Mouse (Mus musculus) cerebellum, postnatal 25 days (tissue): ENCODE measurements at regions not wholly inside any gene's neighbourhood (a gene's known extent, or its start where the extent isn't known, plus 50 kb on each side); places are given as distances from the start of the nearest gene placed in this dataset.
A peak's percentile ranks its signal among the peaks of the same experiment; 100 is the strongest.

ENCODE experiments used
- DNase-seq, 2 experiments: peaks; one replicate each; pipeline ENCODE4 v3.0.0; 2021; ENCODE audit warnings: mixed read lengths in 2 of 2

DNA sequence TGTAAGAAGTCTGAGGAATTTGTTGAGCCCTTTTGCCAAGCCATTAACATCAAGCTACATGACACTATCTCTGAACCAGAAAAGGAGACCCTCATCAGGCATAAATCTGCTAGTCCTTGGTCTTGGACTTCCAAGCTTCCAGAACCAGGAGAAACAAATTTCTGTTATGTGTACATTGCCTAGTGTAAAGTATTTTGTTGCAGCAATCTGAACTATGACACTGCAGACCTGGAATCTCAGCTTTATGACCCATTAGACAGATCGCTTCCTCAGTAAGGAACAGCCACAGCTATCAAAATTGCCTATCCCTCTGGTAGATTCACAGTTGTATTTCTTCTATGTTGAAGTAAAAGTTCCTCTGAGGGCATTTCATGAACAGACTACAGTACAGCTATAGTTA lies 199.1 kb upstream of the Tmem161b start:
- no peak for DNase-seq

DNA sequence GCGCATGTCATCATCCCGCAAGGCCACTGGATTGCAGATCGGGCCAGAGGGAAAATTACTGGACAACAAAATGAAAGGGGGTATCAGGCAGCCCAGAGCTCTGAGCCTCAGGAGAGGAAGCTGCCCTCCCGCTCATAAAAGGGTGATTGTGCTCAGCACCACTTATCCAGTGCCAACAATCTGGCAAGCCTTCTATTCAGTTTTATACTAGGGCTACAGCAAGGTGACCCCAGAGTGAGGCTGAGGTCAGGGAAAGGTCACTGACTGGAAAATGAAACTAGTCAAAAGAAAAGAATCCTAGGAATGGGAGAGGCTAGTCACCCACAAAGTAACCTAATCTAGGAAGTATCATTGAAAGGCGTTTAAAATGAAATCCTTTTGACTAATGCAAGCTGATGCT lies 198.5 kb upstream of the Tmem161b start:
- no peak for DNase-seq

DNA sequence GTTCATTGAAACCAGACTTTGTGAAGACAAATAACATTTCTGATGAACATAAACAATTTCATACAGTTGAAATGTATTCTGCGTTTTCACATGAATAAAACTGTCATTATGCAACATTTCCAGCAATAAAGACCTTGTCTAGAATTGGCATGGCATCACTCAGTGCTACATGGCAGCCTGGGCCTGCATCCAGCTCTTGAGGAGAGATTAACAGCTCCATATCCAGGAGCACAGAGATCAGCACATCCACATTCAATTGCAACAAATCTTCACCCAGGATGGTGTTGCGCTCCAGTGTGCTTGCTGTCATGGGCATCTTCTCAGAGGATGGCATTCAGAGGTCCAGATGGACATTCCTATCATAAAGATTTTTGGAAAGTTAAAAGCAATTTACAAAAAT lies 196.7 kb upstream of the Tmem161b start:
- peak; percentile 36 to 67 for DNase-seq

DNA sequence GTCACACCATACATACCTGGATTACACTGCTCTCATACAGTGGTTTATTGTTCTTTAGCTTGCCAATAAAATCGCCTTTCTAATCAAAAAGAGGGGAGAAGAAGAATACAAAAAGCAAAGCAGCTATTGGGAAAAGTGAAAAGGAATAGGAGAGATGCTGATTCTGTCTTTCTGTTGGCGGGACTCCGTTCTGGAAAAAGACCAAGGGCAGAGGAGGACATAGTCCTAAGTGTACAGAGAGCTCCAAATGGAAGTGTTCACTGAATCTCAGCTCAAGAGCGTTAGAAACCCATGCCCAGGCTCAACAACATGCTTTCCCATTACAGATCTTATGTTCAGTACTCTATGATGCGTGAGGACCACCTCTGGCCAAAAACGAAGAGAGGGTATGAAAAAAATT lies 174.4 kb upstream of the Tmem161b start:
- DNase-seq: peak; percentile 28 to 48

DNA sequence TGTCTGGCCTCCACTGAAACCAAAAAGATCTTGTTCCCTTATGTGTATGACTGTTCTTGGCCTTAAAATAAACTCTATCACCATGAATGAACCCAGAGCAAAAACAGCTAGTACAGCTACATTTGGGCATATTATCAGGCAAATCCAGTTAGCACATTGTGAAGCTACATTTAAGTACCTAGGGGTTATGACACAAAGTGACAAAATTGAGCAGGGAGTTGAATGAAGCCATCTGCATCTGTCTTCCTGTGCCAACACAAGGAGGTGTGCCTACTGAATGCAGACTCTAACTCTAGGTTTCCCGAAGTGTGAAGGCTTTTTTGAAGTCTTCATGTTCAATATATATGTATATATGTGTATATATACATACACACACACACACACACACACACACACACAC lies 169.9 kb upstream of the Tmem161b start:
- DNase-seq: no peak

DNA sequence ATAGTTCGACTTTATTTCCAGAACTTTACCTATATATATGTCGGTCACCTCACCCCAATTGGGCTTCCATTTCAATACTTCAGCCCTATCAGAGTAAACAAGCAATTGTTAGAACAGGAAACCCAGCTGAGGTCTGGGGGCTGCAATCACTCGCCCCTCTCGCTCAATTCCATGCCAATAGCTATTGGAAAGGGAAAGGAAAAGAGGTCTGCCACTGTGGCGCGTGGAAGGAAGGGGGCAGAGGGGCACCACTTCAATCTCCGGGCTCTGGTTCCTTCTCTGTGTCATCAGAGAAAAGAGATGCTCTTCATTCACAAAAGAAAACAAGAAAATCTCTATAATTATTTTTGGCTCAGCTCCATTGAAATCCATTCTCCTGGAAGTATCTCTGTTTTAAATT lies 167.1 kb upstream of the Tmem161b start:
- peak; percentile 53 to 67 for DNase-seq

DNA sequence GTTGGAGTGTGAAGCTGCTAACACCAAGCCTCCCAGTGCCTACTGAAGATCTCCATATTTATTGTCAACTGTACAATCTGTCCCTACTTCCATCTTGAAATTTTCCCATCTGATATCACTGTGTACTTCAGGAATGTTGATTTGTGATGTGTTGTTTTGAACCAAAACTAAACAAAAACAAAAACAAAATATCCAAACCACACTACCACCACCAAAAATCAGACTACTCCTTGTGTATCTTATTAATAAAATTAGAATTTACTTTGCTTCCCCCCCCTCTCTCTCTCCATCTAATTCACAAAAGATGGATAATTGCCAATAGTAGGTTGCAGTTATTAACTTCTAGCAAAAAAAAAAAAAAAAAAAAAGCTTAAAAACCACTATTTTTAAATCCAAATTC lies 166.5 kb upstream of the Tmem161b start:
- DNase-seq: no peak

DNA sequence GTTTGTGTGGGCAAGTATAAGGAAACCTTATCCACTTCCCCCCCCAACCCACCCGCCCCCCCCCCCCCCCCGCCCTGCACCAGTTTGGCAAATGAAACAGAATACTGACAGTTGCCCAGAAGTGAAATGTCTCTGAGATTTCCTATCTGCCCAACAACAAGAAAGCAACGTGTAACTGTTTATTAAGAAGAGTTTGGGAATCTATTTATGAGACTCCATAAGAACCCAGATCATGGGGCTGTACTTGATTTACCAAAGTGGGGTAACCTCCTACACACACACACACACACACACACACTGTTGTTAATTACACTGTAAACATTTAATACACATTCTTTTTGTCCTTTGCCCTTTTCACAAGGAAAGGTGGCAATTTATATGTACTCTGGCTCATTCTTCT lies 165.6 kb upstream of the Tmem161b start:
- DNase-seq: no peak

DNA sequence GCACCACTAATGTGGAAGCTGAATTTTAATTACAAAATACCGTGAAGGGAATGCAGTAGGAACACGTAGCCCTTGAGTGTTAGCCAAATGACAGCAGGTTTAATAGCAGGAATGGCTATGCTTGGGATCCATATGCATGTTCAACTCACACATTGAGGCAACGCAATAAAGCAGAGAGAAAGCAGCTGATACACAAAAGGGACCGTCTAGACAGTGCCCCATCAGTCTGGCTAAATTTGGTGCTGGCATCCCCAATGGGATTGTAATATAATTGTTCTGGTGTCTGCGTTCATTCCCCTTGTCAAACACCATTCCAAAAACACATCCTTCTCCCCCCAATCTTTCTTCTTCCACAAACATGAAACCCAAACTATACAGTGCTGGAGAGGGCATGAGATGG lies 165.1 kb upstream of the Tmem161b start:
- peak; percentile 48 to 68 for DNase-seq

DNA sequence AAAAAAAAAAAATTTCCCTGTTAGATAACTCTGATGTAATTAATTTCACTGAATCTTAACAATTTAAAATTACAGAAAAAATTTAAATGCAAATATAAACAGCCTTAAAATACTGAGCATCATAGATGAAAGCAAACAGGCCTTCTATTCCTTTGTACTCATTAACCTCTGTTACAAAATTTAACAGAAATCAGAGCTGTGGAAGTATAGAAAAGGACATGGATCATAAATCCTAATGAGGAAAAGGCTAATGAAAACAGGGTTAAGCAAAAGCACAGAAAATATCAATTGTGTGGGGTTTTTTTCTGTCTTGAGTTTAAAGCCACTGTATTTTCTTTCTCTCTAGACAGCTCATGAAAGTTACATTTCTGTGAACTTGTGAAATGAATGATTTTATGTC lies 164.6 kb upstream of the Tmem161b start:
- DNase-seq: no peak

DNA sequence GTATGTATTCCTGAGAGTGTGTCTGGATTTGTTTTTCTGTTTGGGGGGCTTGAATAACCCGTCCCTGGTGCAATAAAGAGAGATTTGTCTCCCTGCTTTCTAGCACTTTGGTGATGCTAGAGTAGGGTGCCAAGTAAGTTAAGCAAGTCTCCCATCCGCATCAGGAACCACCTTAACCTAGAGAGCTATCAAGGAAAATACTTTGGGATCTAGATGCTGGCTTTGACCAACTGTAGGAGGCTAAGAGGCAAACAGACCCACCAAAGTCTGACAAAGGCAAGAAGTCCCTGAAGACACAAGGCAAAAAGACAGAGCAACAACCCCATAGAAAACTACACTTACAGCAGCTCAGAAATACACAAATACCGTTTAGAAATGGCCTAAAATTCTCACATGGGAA lies 163.8 kb upstream of the Tmem161b start:
- DNase-seq: peak; percentile 33 to 56

DNA sequence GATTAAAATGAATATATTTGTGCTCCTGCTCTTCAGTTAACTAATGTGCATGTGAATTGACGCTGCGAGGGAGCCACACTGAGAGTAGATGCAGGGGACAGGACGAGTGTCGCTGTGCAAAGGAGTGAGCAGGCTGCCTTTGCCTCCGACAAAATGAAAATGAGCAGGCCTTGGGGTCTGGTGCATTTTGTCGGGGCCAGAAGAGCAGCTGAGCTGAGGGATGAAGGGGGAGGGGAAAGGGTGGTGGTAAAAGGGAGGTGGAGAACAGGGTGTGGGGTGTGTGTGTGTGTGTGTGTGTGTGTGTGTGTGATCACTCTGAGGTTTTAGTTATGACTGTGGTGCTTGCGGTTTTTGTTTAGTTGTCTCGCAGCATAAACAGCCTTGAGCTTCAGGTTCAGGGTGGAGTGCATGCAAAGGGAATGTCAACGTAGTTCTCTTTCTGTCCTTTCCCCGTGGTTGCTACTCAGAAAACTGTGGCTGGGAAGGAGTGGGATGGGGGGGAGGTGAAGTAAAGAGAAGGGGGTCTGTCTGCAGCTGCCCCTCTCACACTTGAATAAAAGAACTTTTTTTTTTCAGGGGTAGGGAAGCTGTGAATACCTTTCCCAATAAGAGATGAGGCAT lies 163.0 kb upstream of the Tmem161b start:
- DNase-seq: peak; percentile 78 to 82

DNA sequence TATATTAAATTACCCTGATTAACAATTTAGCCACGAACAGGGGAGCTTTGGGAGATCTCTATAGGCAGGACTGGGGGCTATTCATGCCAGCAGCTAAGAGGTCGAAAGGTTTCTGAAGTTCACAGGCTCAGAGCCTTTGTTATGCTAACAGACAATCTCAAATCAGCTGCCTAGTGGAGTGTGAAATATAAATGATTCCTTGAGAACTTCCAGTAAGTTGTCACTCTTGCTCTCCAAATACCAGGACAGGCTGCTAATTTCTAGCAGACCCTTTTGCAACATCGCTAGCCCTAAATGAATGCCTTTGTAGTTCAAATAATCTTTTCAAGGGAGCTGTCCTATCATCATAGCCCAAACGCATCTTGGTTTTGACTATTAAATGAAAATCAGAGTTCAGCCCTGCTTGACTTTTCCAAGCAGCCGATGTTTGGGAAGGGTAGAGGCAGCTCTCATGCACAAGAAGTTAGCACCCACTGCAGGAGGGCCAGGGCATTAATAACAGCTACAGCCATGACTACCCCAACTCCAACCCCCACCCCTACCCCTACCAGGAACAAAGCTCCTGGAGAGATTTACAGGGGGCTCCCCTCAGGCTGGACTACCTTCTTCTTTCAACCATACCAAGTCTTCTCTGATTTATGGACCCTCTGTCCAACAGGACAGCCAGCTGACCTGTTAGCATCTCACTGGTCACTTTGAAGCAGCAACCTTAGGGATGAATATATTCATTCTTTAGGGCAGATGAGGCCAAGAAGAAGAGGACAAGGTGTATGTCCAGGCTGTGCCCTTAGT lies 162.2 kb upstream of the Tmem161b start:
- peak; percentile 50 to 57 for DNase-seq

DNA sequence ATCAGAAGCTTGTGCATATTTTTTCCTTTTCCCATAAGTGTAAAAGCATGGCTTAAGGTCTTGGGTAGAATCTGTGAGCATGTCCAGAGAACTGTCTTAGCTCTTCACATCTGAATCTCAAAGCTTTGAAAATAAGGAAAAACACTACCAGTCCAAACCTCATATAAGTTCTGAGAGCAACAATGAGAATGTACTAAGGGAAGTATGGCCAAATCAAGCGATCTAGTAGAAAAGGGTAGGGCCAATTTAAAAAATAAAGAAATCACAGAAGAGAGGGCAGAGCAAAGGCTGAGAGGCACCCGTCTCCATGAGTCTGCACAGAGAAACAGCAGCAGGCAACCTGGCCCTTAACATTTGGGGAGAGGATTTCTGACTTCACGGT lies 161.7 kb upstream of the Tmem161b start:
- peak in 1 of 2 experiments; percentile 34 for DNase-seq

DNA sequence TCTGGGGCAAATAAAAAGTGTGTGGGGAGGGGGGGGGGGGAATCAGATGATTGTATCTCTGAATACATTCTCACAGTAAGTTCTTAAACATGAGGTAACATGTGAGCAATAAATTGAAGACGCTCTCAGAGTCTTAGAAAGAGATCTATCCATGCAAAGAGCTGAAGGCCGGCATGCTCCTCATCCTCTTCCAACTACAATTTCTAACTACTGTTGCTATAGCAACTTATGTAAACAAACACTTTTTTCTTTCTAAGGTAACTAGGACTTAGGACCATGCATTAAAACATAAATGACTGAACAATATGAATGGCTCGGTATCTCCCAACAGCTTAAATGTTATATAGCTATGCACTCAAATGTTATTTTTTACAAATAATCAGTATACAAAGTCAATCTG lies 161.2 kb upstream of the Tmem161b start:
- DNase-seq: no peak

DNA sequence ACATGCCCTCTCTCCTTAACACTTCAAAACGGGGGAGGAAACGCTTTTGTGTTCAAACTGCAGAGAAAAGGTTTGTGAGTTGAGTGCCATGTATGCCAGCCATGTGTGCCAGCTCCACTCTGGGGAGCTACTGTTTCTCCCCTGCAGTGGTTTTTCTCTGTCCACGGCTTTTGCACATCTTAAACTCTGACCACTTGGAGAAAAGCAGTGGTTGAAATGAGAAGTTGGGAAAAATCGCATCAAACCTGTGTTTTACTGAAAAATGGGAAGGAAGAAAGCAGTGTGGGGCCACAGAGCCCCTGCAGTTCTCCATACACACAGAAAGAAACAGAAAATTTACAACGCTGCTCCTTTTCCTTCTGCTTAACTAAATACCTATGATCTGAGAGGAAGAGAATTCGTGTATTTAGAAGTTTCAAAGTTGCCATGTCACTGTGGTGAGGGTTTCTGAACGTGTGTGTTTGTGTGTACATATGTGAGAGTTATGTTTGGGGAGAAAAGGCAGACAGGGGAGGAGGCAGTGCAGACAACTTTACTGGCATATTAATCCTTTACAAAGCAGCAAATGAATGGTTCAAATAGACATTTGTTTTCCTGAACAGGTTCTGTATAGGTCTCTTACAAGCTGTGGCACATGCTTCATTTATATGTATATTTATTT lies 160.1 kb upstream of the Tmem161b start:
- peak; percentile 53 to 64 for DNase-seq

DNA sequence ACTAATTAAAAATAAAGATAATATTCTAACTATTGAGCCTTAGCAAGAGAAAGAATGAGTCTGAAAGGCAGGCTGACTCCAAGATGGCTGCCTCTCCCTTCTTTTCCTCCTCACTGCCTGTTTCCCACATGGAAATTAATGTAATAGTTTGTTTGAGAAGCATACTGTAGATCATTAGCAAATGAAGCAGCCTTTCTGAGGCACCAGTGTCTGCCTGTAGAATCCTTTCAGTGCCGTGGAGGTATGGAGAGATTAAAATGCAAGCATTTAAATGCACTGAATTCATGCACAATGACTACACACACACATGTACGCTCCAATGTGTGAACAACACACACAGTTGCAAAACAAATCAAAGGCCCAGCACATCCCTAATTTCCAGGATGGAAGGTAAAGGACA lies 159.5 kb upstream of the Tmem161b start:
- DNase-seq: peak; percentile 36 to 59

DNA sequence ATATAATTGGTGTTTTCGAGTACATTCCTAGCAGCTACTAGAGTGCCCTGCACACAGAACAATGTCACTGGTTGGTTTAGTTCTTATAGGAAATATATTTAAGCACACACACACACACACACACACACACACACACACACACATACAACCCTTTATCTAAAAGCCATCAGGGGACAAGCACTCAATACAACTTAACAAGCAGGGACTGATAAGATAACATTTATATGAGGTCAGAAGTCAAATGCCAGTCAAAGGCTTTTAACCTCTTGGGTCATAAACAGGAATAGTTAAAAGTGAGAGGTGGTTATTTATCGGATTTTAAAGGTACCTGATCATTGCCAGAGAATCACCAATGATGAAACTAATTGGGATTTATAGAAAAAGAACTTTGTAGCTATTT lies 158.7 kb upstream of the Tmem161b start:
- peak; percentile 39 to 45 for DNase-seq

DNA sequence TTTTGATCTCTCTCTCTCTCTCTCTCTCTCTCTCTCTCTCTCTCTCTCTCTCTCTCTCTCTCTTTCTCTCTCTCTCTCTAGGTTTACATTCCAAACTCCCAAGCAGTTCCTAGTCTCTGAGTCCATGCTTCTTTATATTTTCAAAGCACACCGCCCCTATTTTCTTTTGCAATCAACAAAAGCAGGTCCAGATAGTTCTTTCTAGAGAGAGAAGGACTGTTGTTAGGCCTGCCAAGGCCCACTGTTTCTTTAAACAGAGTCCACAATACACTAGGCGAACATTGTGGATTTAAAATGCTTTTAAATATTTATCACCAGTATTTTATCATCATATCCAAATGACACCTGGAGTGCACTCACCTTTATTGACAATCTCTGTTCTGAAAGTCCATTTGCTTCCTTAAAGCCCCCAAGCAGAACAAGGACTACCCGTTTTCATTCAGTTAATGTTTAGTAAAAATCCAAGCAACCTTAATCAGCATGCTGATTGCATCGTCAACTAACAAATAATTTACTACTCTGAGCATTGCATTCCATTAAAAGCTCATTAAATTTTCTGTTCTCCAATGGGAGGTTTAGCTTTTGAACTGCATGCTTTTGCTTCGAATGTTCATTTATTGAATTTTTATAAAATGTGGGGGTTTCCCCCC lies 157.7 kb upstream of the Tmem161b start:
- peak in 1 of 2 experiments; percentile 29 for DNase-seq

DNA sequence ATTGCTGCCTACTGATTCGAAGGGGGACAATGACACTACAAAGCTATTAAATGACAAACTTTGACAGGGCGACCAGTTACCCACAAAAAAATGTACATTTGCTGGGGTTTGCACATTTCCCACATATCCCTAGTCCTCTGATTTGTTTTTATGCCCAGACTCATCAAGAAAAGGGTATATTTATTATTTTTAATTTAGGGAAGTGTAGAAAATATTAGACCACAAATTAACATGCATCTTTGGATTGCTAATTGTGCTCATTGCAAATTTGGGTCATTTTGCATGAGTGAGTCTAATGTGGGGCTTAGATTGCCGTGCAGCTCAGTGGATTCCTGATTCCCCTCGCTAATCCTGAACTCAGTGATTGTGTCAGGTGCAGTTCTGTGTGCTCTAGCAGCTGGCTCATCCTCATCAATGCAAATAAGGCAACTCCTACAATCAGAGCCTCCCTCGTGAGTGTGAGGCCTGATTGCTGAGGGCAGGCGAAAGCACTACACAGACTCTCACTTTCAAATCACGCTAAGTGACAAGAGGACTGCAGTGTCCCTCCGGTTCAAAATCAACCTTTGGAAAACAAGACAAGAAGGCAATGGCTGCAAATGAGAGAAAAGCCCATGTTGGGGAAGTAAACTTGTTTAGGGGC lies 156.7 kb upstream of the Tmem161b start:
- DNase-seq: peak; percentile 58 to 70

DNA sequence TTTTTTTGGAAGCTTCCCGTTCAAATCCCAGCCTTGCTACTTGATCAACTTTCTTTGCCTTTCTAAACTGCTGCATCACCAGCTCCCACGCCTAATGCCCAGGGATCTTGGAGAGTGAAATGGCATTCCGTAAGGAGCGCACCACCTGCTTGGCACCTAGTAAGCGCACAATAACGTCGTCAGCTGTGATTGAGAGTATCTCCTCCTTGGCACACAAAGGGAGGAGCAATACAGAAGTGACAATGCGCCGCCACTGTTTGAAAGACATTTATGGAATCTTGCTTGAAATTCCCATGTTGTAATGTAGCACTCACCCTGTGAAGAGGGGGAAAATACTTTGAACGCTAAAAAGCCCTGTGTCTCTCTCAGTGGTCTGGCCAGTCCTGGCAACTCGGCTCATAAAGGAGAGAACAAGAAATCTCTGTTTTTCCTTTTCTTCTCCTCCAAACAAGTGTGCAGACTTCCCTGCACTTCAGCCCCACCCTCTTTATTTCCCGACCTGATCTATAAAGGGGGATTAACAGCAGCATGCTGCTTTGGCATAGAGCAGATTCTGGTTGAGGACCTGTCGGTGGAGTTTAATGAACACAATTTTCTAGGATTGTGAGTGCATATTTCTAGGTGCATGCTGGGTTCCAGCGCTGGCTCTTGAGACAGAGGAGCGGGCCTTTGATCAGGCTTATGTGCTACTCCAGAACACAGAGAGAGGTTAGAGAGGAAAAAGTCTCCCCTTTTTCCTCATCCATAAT lies 155.7 kb upstream of the Tmem161b start:
- DNase-seq: peak; percentile 58 to 60

DNA sequence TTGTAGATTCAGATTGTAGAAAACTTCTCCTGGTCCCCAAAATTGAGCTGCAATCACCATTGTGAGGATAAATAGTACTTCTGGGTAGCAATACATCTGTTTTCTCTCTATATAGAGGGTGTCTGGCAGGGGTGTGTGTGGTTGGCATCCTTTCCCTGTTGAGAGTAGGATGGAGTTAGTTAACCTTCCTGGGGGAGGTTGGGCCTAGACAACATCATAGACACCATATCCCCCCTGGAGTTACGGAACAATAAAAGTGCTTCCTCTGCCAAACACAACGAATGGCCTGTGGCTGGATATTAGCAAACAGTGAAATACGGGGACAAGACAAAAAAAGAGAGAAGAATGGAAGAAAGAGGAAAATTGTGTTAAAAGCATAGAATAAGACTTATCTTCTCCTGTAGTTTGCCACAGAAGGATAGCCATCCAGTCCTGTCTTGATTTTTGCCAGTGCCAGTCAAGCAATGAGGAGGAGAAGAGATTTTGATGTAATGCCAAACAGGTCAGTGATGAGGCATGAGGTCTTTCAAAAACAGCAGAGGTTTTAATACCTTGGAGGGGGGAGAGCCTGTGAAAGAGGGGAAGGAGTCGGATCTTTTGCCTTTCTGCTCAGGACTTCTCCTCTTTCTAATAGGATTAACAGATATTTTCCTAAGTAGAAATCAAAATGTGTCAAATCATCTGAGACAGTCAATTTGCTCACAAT lies 155.0 kb upstream of the Tmem161b start:
- DNase-seq: peak; percentile 33 to 41
